Mouse (Mus musculus): Measurements from ENCODE around the gene Tgfbr1. TPM values are rescaled to one million over a fixed set of nuclear protein-coding genes. Genes with fewer than 3 reads are reported as not detected.
A peak's percentile ranks its signal among the peaks of the same experiment; 100 is the strongest.

Tgfbr1 gene
- polyA plus RNA-seq (2016; fragmentation: Nextera tagmentation; extraction: Ambion mirVana): 84.0 and 84.7 TPM in 2 replicates

DNA sequence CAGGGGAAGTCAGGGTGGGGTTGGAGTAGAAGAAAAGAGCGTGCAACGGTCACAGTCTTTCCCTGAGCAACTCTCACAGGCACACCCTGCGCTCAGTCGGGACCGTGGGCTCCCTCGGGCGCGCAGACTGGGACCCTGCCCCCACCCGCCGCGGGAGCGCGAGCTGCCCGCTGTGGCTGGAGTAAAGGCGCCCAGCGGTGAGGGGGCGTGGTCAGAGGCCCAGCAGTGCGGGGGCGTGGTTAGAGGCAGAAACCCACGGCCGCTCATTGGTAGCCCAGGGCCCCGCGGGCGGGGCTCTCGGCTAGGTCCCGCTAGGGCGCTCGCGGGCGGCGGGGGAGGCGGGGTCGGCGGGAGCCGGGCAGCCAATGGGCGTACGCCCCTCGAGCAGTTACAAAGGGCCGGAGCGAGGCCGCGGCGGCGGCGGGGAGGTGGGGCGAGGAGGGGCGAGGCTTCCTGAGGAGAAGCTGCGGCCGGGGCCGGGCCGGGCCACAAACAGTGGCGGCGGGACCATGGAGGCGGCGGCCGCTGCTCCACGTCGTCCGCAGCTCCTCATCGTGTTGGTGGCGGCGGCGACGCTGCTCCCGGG, at the start of gene Tgfbr1:
Tgfbr1 (plus strand) TSS at position 420 of the 586 bp plus-strand sequence.
- H3K9ac ChIP-seq (replicated peaks): peak within 1 kb of the TSS; percentile 93
- H3K36me3 ChIP-seq: no peaks in the 10 kb centered on the region
- peak within 1 kb of the TSS; percentile 97 for H3K27ac ChIP-seq
- H3K4me3 ChIP-seq (replicated peaks): peak within 1 kb of the TSS; percentile 94
- WGBS: under 1% methylated on average over 57 of the region's 65 CpGs
- peaks cover 28% of the 10 kb centered on the region for H3K4me1 ChIP-seq (replicated peaks)
- ATAC-seq (ENCODE audit: insufficient number of reproducible peaks, insufficient read depth, low FRiP score, low TSS enrichment, low read depth): peak; percentile 98
- no peaks in the 10 kb centered on the region for H3K9me3 ChIP-seq
- no peaks in the 10 kb centered on the region for H3K27me3 ChIP-seq
- peak within 1 kb of the TSS; percentile 88 for H3K4me2 ChIP-seq

DNA sequence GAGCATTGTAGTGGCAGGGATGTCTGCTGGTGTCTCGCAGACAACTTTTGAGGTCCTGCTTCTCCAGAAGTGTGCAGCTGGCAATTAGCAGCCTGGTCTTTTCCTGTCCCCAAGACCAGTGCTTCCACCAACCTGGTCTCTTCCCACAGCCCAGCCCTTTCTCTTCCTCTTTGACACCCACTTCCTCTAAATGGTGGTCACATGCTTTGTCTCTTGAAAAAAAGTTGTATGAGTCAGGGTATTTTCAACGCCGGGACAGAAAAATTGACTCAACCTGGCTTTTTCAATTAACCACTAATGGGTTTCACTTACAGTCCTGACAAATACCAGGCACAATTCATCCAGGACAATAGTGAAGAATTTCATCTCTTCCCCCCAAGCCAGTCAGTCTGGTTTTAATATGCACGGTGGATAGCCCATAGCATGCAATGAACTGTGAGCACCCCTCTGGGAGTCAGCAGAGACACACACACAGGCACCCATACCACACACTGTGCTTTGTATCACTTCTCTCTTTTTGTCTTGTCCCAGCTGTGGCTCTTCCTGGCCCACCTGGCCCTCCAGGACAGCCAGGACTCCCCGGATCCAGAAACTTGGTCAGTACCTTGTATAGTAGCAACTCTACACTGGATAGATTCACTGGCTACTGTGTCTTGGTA, 49.6 kb upstream of the Tgfbr1 start:
- Histone ChIP-seq H3K27me3 (no peaks in the 10 kb centered on the region), H3K4me3 (replicated peaks) (no peak overlapping the region), H3K36me3 (no peaks in the 10 kb centered on the region), H3K9ac (replicated peaks) (no peak overlapping the region), H3K4me2 (no peak overlapping the region), H3K9me3 (0 out of 2 replicates have a peak, but pooled peaks cover 3% of the 10 kb centered on the region), H3K27ac (no peak overlapping the region), H3K4me1 (replicated peaks) (no peaks in the 10 kb centered on the region; the same call in 1 of the 2 replicates)
- ATAC-seq (ENCODE audit: insufficient number of reproducible peaks, insufficient read depth, low FRiP score, low TSS enrichment, low read depth): no peak
- 69% methylated on average over 5 of the region's 5 CpGs for WGBS

- 0 out of 2 replicates have a peak, but pooled peaks cover 3% of the 10 kb centered on the region for H3K4me1 ChIP-seq (replicated peaks)
- H3K9me3 ChIP-seq: no peaks in the 10 kb centered on the region
- no peaks in the 10 kb centered on the region for H3K27me3 ChIP-seq
- H3K9ac ChIP-seq (replicated peaks): no peak overlapping the region
- no peak overlapping the region for H3K27ac ChIP-seq
- no peaks in the 10 kb centered on the region for H3K36me3 ChIP-seq
- no peak for ATAC-seq (ENCODE audit: insufficient number of reproducible peaks, insufficient read depth, low FRiP score, low TSS enrichment, low read depth)
- no peak overlapping the region for H3K4me2 ChIP-seq
- H3K4me3 ChIP-seq (replicated peaks): no peak overlapping the region
- WGBS: 79% methylated on average over 12 of the region's 12 CpGs
These were observed 43.0 kb upstream of the Tgfbr1 start for GRCm38 (mm10) chr4:47309886-47310625.

- 82% methylated on average over 6 of the region's 6 CpGs for WGBS
- Histone ChIP-seq H3K9ac (replicated peaks) (no peak overlapping the region), H3K27me3 (no peaks in the 10 kb centered on the region), H3K4me3 (replicated peaks) (no peak overlapping the region), H3K9me3 (no peaks in the 10 kb centered on the region), H3K36me3 (no peaks in the 10 kb centered on the region), H3K27ac (no peak overlapping the region), H3K4me1 (replicated peaks) (0 out of 2 replicates have a peak, but pooled peaks cover 3% of the 10 kb centered on the region), H3K4me2 (no peak overlapping the region)
- no peak for ATAC-seq (ENCODE audit: insufficient number of reproducible peaks, insufficient read depth, low FRiP score, low TSS enrichment, low read depth)
These were observed 42.2 kb upstream of the Tgfbr1 start for GRCm38 (mm10) chr4:47310812-47311211.

- Histone ChIP-seq H3K4me2 (no peak overlapping the region), H3K4me1 (replicated peaks) (0 out of 2 replicates have a peak, but pooled peaks cover 3% of the 10 kb centered on the region), H3K27ac (no peak overlapping the region), H3K36me3 (no peaks in the 10 kb centered on the region), H3K9me3 (no peaks in the 10 kb centered on the region), H3K4me3 (replicated peaks) (no peak overlapping the region), H3K9ac (replicated peaks) (no peak overlapping the region), H3K27me3 (no peaks in the 10 kb centered on the region)
- 87% methylated on average over 6 of the region's 6 CpGs for WGBS
- no peak for ATAC-seq (ENCODE audit: insufficient number of reproducible peaks, insufficient read depth, low FRiP score, low TSS enrichment, low read depth)
These were observed 41.6 kb upstream of the Tgfbr1 start for GRCm38 (mm10) chr4:47311467-47311866.

GRCm38 (mm10) chr4:47311929-47312328, 41.1 kb upstream of the Tgfbr1 start:
- H3K9me3 ChIP-seq: no peaks in the 10 kb centered on the region
- H3K27me3 ChIP-seq: no peaks in the 10 kb centered on the region
- no peak overlapping the region for H3K27ac ChIP-seq
- no peak overlapping the region for H3K9ac ChIP-seq (replicated peaks)
- no peak overlapping the region for H3K4me2 ChIP-seq
- no peak for ATAC-seq (ENCODE audit: insufficient number of reproducible peaks, insufficient read depth, low FRiP score, low TSS enrichment, low read depth)
- 64% methylated on average over 7 of the region's 7 CpGs for WGBS
- no peaks in the 10 kb centered on the region for H3K36me3 ChIP-seq
- 0 out of 2 replicates have a peak, but pooled peaks cover 3% of the 10 kb centered on the region for H3K4me1 ChIP-seq (replicated peaks)
- no peak overlapping the region for H3K4me3 ChIP-seq (replicated peaks)

DNA sequence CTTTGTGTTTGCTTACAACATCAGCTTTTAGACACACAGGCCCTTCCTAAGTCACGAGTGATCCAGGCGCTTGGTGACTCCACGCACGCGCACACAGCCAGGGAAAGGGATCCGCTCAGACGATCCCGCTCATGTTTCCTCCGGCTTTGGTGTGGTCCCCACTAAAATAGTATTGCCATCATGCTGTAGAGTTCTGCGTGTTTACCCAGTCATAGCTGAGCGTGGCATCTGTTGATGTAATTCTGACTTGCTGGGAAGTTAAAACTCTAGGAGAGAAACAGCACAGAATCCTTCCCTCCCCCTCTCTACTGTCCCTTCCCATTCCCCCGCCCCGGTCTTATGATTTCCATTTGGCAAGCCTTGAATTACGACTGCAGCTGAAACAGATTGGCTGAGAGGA, 40.3 kb upstream of the Tgfbr1 start:
- Histone ChIP-seq H3K4me1 (replicated peaks) (0 out of 2 replicates have a peak, but pooled peaks cover 3% of the 10 kb centered on the region), H3K4me2 (no peak overlapping the region), H3K9me3 (no peaks in the 10 kb centered on the region), H3K27ac (no peak overlapping the region), H3K27me3 (no peaks in the 10 kb centered on the region), H3K4me3 (replicated peaks) (no peak overlapping the region), H3K9ac (replicated peaks) (no peak overlapping the region), H3K36me3 (no peaks in the 10 kb centered on the region)
- WGBS: 77% methylated on average over 14 of the region's 14 CpGs
- ATAC-seq (ENCODE audit: insufficient number of reproducible peaks, insufficient read depth, low FRiP score, low TSS enrichment, low read depth): no peak

DNA sequence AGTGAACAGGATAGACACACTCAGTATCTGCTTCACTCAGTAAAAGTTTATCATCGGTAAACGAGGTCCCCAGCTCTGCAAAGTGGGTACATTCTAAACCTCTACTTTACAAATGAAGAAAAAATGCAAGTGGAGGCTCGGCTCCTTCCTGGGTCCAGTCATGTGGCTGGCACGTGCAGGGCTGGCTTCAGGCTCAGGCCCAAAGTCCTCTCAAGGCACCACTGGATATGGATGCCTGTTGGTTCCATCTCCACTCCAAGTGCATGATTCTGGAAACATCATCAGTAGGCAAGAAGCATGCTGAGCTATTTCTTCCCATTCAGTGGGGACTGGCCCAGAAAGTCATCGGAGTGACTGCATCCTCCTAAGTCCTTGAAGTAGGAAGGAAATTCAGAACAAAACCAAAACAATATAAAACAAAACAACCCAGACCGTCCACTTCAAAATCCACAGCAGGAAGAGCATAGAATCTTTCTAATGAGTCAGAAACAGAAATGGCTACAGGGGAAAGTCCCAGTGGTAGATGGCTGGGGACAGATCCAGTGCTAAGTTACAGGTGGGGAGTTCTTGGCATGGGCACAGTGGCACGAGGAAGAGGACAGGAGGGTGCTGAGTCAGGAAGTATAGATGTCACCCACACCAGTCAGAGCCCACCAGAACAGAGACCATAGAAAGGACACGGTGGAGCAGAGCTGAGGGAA, 39.2 kb upstream of the Tgfbr1 start:
- Histone ChIP-seq H3K4me3 (replicated peaks) (no peak overlapping the region), H3K36me3 (no peaks in the 10 kb centered on the region), H3K4me2 (no peak overlapping the region), H3K9me3 (no peaks in the 10 kb centered on the region), H3K9ac (replicated peaks) (no peak overlapping the region), H3K4me1 (replicated peaks) (0 out of 2 replicates have a peak, but pooled peaks cover 3% of the 10 kb centered on the region), H3K27ac (no peak overlapping the region), H3K27me3 (no peaks in the 10 kb centered on the region)
- WGBS: 85% methylated on average over 8 of the region's 8 CpGs
- ATAC-seq (ENCODE audit: insufficient number of reproducible peaks, insufficient read depth, low FRiP score, low TSS enrichment, low read depth): no peak

- Histone ChIP-seq H3K9me3 (no peaks in the 10 kb centered on the region), H3K4me2 (no peak overlapping the region), H3K4me3 (replicated peaks) (no peak overlapping the region), H3K9ac (replicated peaks) (no peak overlapping the region), H3K36me3 (no peaks in the 10 kb centered on the region), H3K4me1 (replicated peaks) (0 out of 2 replicates have a peak, but pooled peaks cover 3% of the 10 kb centered on the region), H3K27ac (no peak overlapping the region), H3K27me3 (no peaks in the 10 kb centered on the region)
- no peak for ATAC-seq (ENCODE audit: insufficient number of reproducible peaks, insufficient read depth, low FRiP score, low TSS enrichment, low read depth)
- 87% methylated on average over 2 of the region's 2 CpGs for WGBS
These were observed 37.6 kb upstream of the Tgfbr1 start for GRCm38 (mm10) chr4:47315458-47315857.

GRCm38 (mm10) chr4:47316432-47316831, 36.6 kb upstream of the Tgfbr1 start:
- no peak for ATAC-seq (ENCODE audit: insufficient number of reproducible peaks, insufficient read depth, low FRiP score, low TSS enrichment, low read depth)
- no peak overlapping the region for H3K4me2 ChIP-seq
- no peaks in the 10 kb centered on the region for H3K36me3 ChIP-seq
- no peak overlapping the region for H3K4me3 ChIP-seq (replicated peaks)
- 0 out of 2 replicates have a peak, but pooled peaks cover 3% of the 10 kb centered on the region for H3K4me1 ChIP-seq (replicated peaks)
- 73% methylated on average over 6 of the region's 6 CpGs for WGBS
- no peaks in the 10 kb centered on the region for H3K9me3 ChIP-seq
- H3K27me3 ChIP-seq: no peaks in the 10 kb centered on the region
- no peak overlapping the region for H3K27ac ChIP-seq
- no peak overlapping the region for H3K9ac ChIP-seq (replicated peaks)

All from limb, embryonic 12.5 days (tissue).